Mouse (Mus musculus) megakaryocyte progenitor cell, adult 5-6 weeks (primary cell): Measurements from ENCODE around the gene Pcp2. TPM values are rescaled to one million over a fixed set of nuclear protein-coding genes. Genes with fewer than 3 reads are reported as not detected.

Experiments
- ATAC-seq: replicated peaks from 2 replicates; pipeline ENCODE4 v1.8.0; 2016; ENCODE audit warnings: mild to moderate bottlenecking, moderate TSS enrichment, inconsistent platforms; ENCODE audit not compliant: poor library complexity
- total RNA-seq, 2 experiments: library from RNA; stranded (forward) in 1 of 2; stranded (reverse) in 1 of 2; fragments of 157-497, 149-512 nt in 1 of 2; fragments of 200-1000 nt in 1 of 2; gene quantifications; 2 replicates each; pipeline versions ENCODE4 v1.2.3 to v1.2.4; 2015 to 2017

Pcp2 gene
- total RNA-seq, 2 experiments from 2014 or later = not detected

DNA sequence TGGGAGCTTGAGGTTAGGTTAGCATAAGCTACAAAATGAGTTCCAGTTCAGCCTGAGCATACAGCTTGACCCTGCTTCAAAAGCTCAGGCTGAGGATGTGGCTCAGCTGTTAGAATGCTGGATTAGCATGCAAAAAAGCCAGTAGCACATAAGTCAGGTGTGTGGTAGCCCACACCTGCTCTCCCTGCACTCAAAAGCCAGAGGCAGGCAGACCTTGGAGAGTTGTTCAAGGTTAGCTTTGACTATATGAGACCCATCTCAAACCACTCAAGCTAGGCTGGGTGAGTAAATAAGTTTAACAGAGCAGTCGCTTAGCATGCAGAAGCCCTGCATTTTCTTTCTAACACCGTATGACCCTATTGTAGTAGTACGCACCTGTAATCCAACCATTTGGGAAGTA lies 50.8 kb downstream of the Pcp2 start:
- no peak for ATAC-seq

Other genes starting within 250 kb of the Pcp2 start
- gene Arhgef18, start 232.5 kb downstream of the Pcp2 start, total RNA-seq (2015) = 22.6 and 28.9 TPM in 2 replicates
- 22.9 and 25.5 TPM in 2 replicates for gene Arhgef18, start 232.5 kb downstream of the Pcp2 start, total RNA-seq (2017)
- gene Pex11g, start 157.9 kb downstream of the Pcp2 start, total RNA-seq (2015) = 0.83 and 2.5 TPM in 2 replicates
- gene Pex11g, start 157.9 kb downstream of the Pcp2 start, total RNA-seq (2017) = 0.79 and 3.8 TPM in 2 replicates
- 0.17 TPM in 1 of 2 replicates, not detected in the other for gene Tex45, start 154.7 kb downstream of the Pcp2 start, total RNA-seq (2015)
- 0.21 TPM in 1 of 2 replicates, not detected in the other for gene Tex45, start 154.7 kb downstream of the Pcp2 start, total RNA-seq (2017)
- 9.3 and 12.3 TPM in 2 replicates for gene Zfp358, start 132.4 kb downstream of the Pcp2 start, total RNA-seq (2015)
- gene Zfp358, start 132.4 kb downstream of the Pcp2 start, total RNA-seq (2017) = 4.6 and 7.0 TPM in 2 replicates
- 13.6 and 20.5 TPM in 2 replicates for gene Mcoln1, start 125.1 kb downstream of the Pcp2 start, total RNA-seq (2015)
- gene Mcoln1, start 125.1 kb downstream of the Pcp2 start, total RNA-seq (2017) = 20.1 and 23.0 TPM in 2 replicates
- 13.8 and 16.8 TPM in 2 replicates for gene Pnpla6, start 110.2 kb downstream of the Pcp2 start, total RNA-seq (2015)
- gene Pnpla6, start 110.2 kb downstream of the Pcp2 start, total RNA-seq (2017) = 14.0 and 17.7 TPM in 2 replicates
- 1.0 TPM in 1 of 2 replicates, not detected in the other for gene C330021F23Rik, start 57.6 kb downstream of the Pcp2 start, total RNA-seq (2015)
- not detected in 2 replicates for gene C330021F23Rik, start 57.6 kb downstream of the Pcp2 start, total RNA-seq (2017)
- 0.32 and 0.37 TPM in 2 replicates for gene Camsap3, start 38.3 kb downstream of the Pcp2 start, total RNA-seq (2015)
- 0.21 and 0.27 TPM in 2 replicates for gene Camsap3, start 38.3 kb downstream of the Pcp2 start, total RNA-seq (2017)
- gene Xab2, start 4.2 kb downstream of the Pcp2 start, total RNA-seq (2015) = 16.5 and 20.1 TPM in 2 replicates
- 55.5 and 56.5 TPM in 2 replicates for gene Xab2, start 4.2 kb downstream of the Pcp2 start, total RNA-seq (2017)
- gene Pet100, start 4.0 kb downstream of the Pcp2 start, total RNA-seq (2015) = 131 and 181 TPM in 2 replicates
- gene Pet100, start 4.0 kb downstream of the Pcp2 start, total RNA-seq (2017) = 255 and 285 TPM in 2 replicates
- gene Stxbp2, start 5.4 kb upstream of the Pcp2 start, total RNA-seq (2015) = 113 and 143 TPM in 2 replicates
- gene Stxbp2, start 5.4 kb upstream of the Pcp2 start, total RNA-seq (2017) = 93.7 and 166 TPM in 2 replicates
- gene Retn, start 30.2 kb upstream of the Pcp2 start, total RNA-seq (2015) = 0.56 TPM in 1 of 2 replicates, not detected in the other
- not detected in 2 replicates for gene Retn, start 30.2 kb upstream of the Pcp2 start, total RNA-seq (2017)
- 21.5 and 30.3 TPM in 2 replicates for gene Mcemp1, start 40.2 kb upstream of the Pcp2 start, total RNA-seq (2015)
- gene Mcemp1, start 40.2 kb upstream of the Pcp2 start, total RNA-seq (2017) = 16.0 TPM in 2 replicates
- gene Fcor, start 46.8 kb upstream of the Pcp2 start, total RNA-seq (2015) = 22.6 and 25.4 TPM in 2 replicates
- gene Fcor, start 46.8 kb upstream of the Pcp2 start, total RNA-seq (2017) = 10.5 and 15.2 TPM in 2 replicates
- gene Trappc5, start 50.8 kb upstream of the Pcp2 start, total RNA-seq (2015) = 19.6 and 22.8 TPM in 2 replicates
- gene Trappc5, start 50.8 kb upstream of the Pcp2 start, total RNA-seq (2017) = 37.7 and 38.5 TPM in 2 replicates
- gene Fcer2a, start 68.6 kb upstream of the Pcp2 start, total RNA-seq (2015) = not detected in 2 replicates
- gene Fcer2a, start 68.6 kb upstream of the Pcp2 start, total RNA-seq (2017) = not detected in 2 replicates
- not detected in 2 replicates for gene Clec4g, start 95.1 kb upstream of the Pcp2 start, total RNA-seq (2015)
- gene Clec4g, start 95.1 kb upstream of the Pcp2 start, total RNA-seq (2017) = not detected in 2 replicates
- gene Cd209a, start 123.4 kb upstream of the Pcp2 start, total RNA-seq (2015) = 0.35 and 2.1 TPM in 2 replicates
- gene Cd209a, start 123.4 kb upstream of the Pcp2 start, total RNA-seq (2017) = 0.37 and 0.84 TPM in 2 replicates
- not detected in 2 replicates for gene Cd209e, start 228.8 kb upstream of the Pcp2 start, total RNA-seq (2015)
- gene Cd209e, start 228.8 kb upstream of the Pcp2 start, total RNA-seq (2017) = not detected in 2 replicates